Mouse (Mus musculus) left cerebral cortex, adult 2 months (tissue): ENCODE data around the gene Fxyd1. TPM values are rescaled to one million over a fixed set of nuclear protein-coding genes. Genes with fewer than 3 reads are reported as not detected.

ENCODE experiments used
- DNase-seq, 2 experiments: peaks; one replicate each; pipeline ENCODE4 v3.0.0; 2021 to 2022; ENCODE audit warnings: low spot score in 2 of 2, mixed read lengths in 1 of 2; ENCODE audit errors: extremely low spot score in 1 of 2
- H3K27ac ChIP-seq: fragments of 200-600 bp; 2 replicates; pipeline ENCODE4 v1.8.1; 2022
- H3K4me3 ChIP-seq: fragments of 200-600 bp; 2 replicates; pipeline ENCODE4 v1.8.1; 2022
- CTCF ChIP-seq: fragments of 200-600 bp; IDR thresholded peaks from 2 replicates; pipeline ENCODE4 v1.8.1; 2022; ENCODE audit warnings: antibody characterized with exemption, mild to moderate bottlenecking, moderate library complexity
- intact Hi-C: fragments of 180-260 bp; cut with DNase I; formaldehyde crosslinking; loops from one replicate; pipeline ENCODE4 v1.15.1; 2025
- total RNA-seq, 2 experiments: library from RNA; stranded (reverse); gene quantifications; 2 replicates each; pipeline ENCODE4 v1.2.3; 2021

Fxyd1 gene
- total RNA-seq, 2 experiments from 2014 or later = 72.8 to 79.1 TPM

- DNase-seq = peak; percentile 26 to 56
- H3K27ac ChIP-seq = peak overlapping the region; percentile 76
- intact Hi-C loops = loop anchor here (5.0 to 10.0 kb wide), 2 partner anchors 205 to 343 kb away; no protein-coding TSS in a partner anchor
- no peak for TF ChIP-seq CTCF
- no peak overlapping the region for H3K4me3 ChIP-seq
Measured at GRCm38 (mm10) chr7:31077470-31077869, 20.5 kb upstream of the Fxyd1 start.

GRCm38 (mm10) chr7:31076492-31076891 is 19.5 kb upstream of the Fxyd1 start, which contains the start of gene Fxyd3:
TSS of gene Fxyd3 (minus strand) at chr7:31076704.
- peak within 1 kb of the TSS; percentile 76 for H3K27ac ChIP-seq
- DNase-seq = no peak
- intact Hi-C loops = loop anchor here (5.0 to 10.0 kb wide), 2 partner anchors 204 to 342 kb away; no protein-coding TSS in a partner anchor
- no peak within 1 kb of the TSS for H3K4me3 ChIP-seq
- TF ChIP-seq CTCF = no peak

- no peak overlapping the region for H3K4me3 ChIP-seq
- intact Hi-C loops = loop anchor here (5.0 to 10.0 kb wide), 2 partner anchors 202 to 340 kb away; no protein-coding TSS in a partner anchor
- no peak for DNase-seq
- TF ChIP-seq CTCF = no peak
- no peak overlapping the region for H3K27ac ChIP-seq
Measured at GRCm38 (mm10) chr7:31074713-31075069, 17.7 kb upstream of the Fxyd1 start.

DNA sequence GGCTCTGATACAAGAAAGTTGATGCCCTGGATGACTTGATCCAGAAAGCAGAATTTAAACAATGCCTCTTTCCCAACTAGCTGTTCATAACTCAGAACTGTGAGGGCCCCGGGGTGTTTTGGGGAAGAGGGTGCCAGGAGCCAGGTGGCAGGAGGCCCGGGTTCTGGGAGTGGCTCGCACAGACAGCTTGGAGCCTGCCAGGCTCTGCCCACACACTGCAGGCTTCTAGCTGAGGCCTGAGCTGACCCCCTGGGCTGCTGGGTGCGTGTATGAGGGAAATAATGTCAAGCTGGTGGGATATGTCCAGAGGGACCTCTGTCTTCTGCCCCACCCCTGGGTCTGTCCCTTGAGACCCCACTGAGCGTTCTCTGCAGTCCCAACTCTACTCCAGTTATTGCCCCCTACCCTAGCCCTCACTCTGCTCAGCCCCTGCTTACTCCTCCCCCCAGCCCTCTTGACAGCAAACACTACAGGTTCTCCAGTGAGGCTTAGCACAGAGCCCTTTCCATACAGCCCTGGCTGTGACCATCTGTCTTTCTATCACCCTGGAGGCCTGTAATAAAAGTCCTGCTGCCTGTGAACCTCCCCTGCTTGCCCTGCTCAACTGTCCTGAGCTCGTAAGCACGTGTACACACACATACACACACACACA is 17.2 kb upstream of the Fxyd1 start:
- intact Hi-C loops = loop anchor here (10.0 kb wide), 1 partner anchor 339 kb away; no protein-coding TSS in a partner anchor

GRCm38 (mm10) chr7:31073546-31073945 is 16.5 kb upstream of the Fxyd1 start:
- DNase-seq = no peak
- TF ChIP-seq CTCF = no peak
- H3K27ac ChIP-seq = no peak overlapping the region
- H3K4me3 ChIP-seq = no peak overlapping the region
- intact Hi-C loops = loop anchor here (10.0 kb wide), 1 partner anchor 339 kb away; no protein-coding TSS in a partner anchor

More for the DNA sequence above, 17.2 kb upstream of the Fxyd1 start:
- DNase-seq = peak in 1 of 2 experiments; percentile 39
- no peak for TF ChIP-seq CTCF
- no peak overlapping the region for H3K4me3 ChIP-seq
- H3K27ac ChIP-seq = peak overlapping the region; percentile 45; the same call in 1 of the 2 replicates

GRCm38 (mm10) chr7:31072326-31072725 is 15.3 kb upstream of the Fxyd1 start:
- no peak overlapping the region for H3K4me3 ChIP-seq
- TF ChIP-seq CTCF = no peak
- intact Hi-C loops = loop anchor here (10.0 kb wide), 1 partner anchor 338 kb away; no protein-coding TSS in a partner anchor
- no peak overlapping the region for H3K27ac ChIP-seq
- no peak for DNase-seq

- no peak for TF ChIP-seq CTCF
- DNase-seq = no peak
- H3K4me3 ChIP-seq = no peak overlapping the region
- intact Hi-C loops = loop anchor here (10.0 kb wide), 1 partner anchor 336 kb away; no protein-coding TSS in a partner anchor
- H3K27ac ChIP-seq = no peak overlapping the region
Measured at GRCm38 (mm10) chr7:31070324-31070723, 13.3 kb upstream of the Fxyd1 start.

GRCm38 (mm10) chr7:31069491-31069890 is 12.5 kb upstream of the Fxyd1 start:
- no peak for DNase-seq
- intact Hi-C loops = no loop called here
- H3K27ac ChIP-seq = no peak overlapping the region
- no peak for TF ChIP-seq CTCF
- H3K4me3 ChIP-seq = no peak overlapping the region

DNA sequence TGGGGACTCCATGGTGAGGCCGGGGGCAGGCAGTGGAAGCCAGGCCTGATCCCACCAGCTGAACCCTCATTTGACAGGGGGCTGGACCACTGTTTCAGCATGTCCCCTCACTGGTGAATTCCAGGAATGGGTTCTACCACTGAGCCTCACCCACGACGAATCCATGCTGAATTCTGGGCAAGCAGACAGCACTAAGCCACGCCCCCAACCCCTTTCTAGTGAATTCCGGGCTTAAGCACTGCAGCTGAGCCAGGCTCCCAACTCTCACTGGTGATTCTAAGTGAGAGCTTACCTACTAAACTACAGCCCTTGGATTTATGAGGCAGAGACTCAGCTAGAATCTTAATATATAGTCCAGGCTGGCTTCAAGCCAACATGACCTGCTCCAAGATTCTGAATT is 10.8 kb upstream of the Fxyd1 start:
- intact Hi-C loops = no loop called here
- peak in 1 of 2 experiments; percentile 18 for DNase-seq

GRCm38 (mm10) chr7:31063074-31063560 is 6.1 kb upstream of the Fxyd1 start:
- no peak for TF ChIP-seq CTCF
- intact Hi-C loops = no loop called here
- H3K4me3 ChIP-seq = no peak overlapping the region
- no peak for DNase-seq
- no peak overlapping the region for H3K27ac ChIP-seq

More for the DNA sequence above, 10.8 kb upstream of the Fxyd1 start:
- no peak for TF ChIP-seq CTCF
- H3K27ac ChIP-seq = no peak overlapping the region
- no peak overlapping the region for H3K4me3 ChIP-seq

GRCm38 (mm10) chr7:31060621-31061010 is 3.6 kb upstream of the Fxyd1 start:
- H3K4me3 ChIP-seq = no peak overlapping the region

DNA sequence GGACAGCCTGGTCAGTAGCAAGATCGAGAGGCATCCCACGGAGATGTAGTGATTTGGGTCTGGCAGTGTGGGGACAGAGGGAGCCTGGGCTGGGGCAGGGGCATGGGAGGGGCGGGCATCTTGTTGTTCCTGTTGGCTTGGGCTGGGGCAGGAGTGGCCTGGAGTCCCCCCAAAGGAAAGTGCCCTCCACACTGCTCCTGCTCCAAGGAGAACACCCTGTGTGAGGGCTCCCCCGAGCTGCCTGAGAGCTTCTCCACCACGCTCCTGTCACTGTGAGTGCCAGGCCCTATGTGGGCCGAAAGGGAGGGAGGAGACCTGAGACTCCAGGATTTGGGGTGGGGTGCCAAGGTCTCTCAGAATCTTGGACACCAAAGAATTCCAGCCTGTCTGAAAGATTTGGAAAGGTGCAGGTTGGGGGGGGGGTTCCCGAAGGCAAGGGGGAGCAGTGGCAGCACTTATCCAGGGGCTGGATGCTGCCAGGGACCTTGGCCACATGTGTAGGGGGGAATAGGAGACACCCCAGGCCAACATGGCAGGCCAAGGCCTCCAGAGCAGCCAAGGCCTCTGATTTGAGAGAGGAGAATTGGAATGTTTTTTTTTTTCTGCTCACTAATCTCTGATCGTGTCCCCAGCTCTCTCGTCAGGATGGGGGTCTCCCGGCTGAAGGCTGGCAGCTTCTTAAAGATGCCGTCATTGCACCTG is 3.1 kb upstream of the Fxyd1 start:
- Histone ChIP-seq H3K27ac (peak overlapping the region; percentile 44; the same call in 1 of the 2 replicates), H3K4me3 (no peak overlapping the region)
- TF ChIP-seq CTCF = no peak
- intact Hi-C loops = loop anchor here (1.0 kb wide), 2 partner anchors 18 to 37 kb away; no protein-coding TSS in a partner anchor
- no peak for DNase-seq

More at GRCm38 (mm10) chr7:31060621-31061010, 3.6 kb upstream of the Fxyd1 start:
- peak overlapping the region; percentile 32; the same call in 1 of the 2 replicates for H3K27ac ChIP-seq
- DNase-seq = no peak
- intact Hi-C loops = no loop called here
- TF ChIP-seq CTCF = no peak
